26 mouse cellular contexts compared by ENCODE assay signal in genomic region chr5:32955716-32956115, GRCm38 (mm10).
A peak's percentile ranks its signal among the peaks of the same experiment; 100 is the strongest.
DNase-seq lines count a peak whose midpoint lies in the region; ATAC-seq and TF ChIP-seq lines count a peak whose summit lies in the region.
"Had no signal": no experiment of that assay in that cellular context is flagged by ENCODE, and none has a peak within 500 bp of the region (broad histone marks: within the 10 kb centered on the region; RNA-seq: fewer than 3 reads in every experiment).

No protein-coding gene starts in this region.

- H3K27me3 ChIP-seq in intestine, postnatal 0 days (replicated peaks; ENCODE audit: control insufficient read depth, insufficient read depth, low read length): no peaks in the 10 kb centered on the region
- H3K27me3 ChIP-seq: embryonic facial prominence, embryonic 13.5 days; embryonic facial prominence, embryonic 15.5 days; forebrain, embryonic 12.5 days; Patski had no signal

- H3K9me3 ChIP-seq in intestine, postnatal 0 days (ENCODE audit: control insufficient read depth): no peaks in the 10 kb centered on the region
- H3K9me3 ChIP-seq: embryonic facial prominence, embryonic 13.5 days; embryonic facial prominence, embryonic 15.5 days; forebrain, embryonic 10.5 days; forebrain, embryonic 12.5 days; G1E had no signal

- no peak overlapping the region for H3K4me2 ChIP-seq in intestine, postnatal 0 days (replicated peaks; ENCODE audit: low read depth)
- H3K4me2 ChIP-seq: embryonic facial prominence, embryonic 13.5 days; embryonic facial prominence, embryonic 15.5 days; forebrain, embryonic 12.5 days had no signal

- no peak; the same call in 1 of the 2 replicates for TF ChIP-seq CTCF in left cerebral cortex, adult 2 months (IDR thresholded peaks at IDR 0.05)
- no peak for TF ChIP-seq CTCF in intestine, postnatal 0 days (IDR thresholded peaks at IDR 0.05; ENCODE audit: low read depth)

- no peak overlapping the region for H3K9ac ChIP-seq in intestine, postnatal 0 days (ENCODE audit: low read depth, low read length)
- H3K9ac ChIP-seq: embryonic facial prominence, embryonic 13.5 days; embryonic facial prominence, embryonic 15.5 days; forebrain, embryonic 12.5 days had no signal

- no peaks in the 10 kb centered on the region for H3K4me1 ChIP-seq in intestine, postnatal 0 days (replicated peaks; ENCODE audit: control insufficient read depth, insufficient read depth, low read length)
- H3K4me1 ChIP-seq: embryonic facial prominence, embryonic 13.5 days; embryonic facial prominence, embryonic 15.5 days; forebrain, embryonic 10.5 days; forebrain, embryonic 12.5 days had no signal

- 79% methylated on average over 4 of the region's 4 CpGs for WGBS in intestine, postnatal 0 days

- ATAC-seq in intestine, postnatal 0 days: no peak
- ATAC-seq: forebrain, embryonic 14.5 days; forebrain, embryonic 16.5 days; Patski had no signal

- H3K36me3 ChIP-seq in intestine, postnatal 0 days (ENCODE audit: control insufficient read depth, insufficient read depth): peaks cover 38% of the 10 kb centered on the region

- intact Hi-C loops in left cerebral cortex, adult 2 months (cut with DNase I): no loop called here

- DNase-seq in left cerebral cortex, adult 2 months (ENCODE audit: extremely low spot score in 1 of 2, low spot score in 2 of 2): peak in 1 of 2 experiments; percentile 25
- no peak for DNase-seq in left cerebral cortex, adult 9 months (ENCODE audit: low spot score in 2 of 2)
- DNase-seq in R1 (ENCODE audit: low read depth, low spot score) (peak; percentile 55), ZHBTc4 (ENCODE audit: low read depth, low spot score) (peak; percentile 30)
- no peak for DNase-seq in adrenal gland, postnatal 25 days
- no peak for DNase-seq in testis, postnatal 14 days (ENCODE audit: low spot score)
- DNase-seq: adrenal gland, adult 2 months; adrenal gland, postnatal 10 days; adrenal gland, postnatal 36 days; cerebellum, adult 11 months; cerebellum, adult 18-20 months; cerebellum, adult 8-10 months; cerebellum, adult 9-11 months; cerebellum, postnatal 14 days; cerebellum, postnatal 36 days; embryo, embryonic 11 days had no signal

- H3K27ac ChIP-seq in left cerebral cortex, adult 2 months: peak overlapping the region; percentile 56
- no peak overlapping the region for H3K27ac ChIP-seq in intestine, postnatal 0 days (ENCODE audit: low read depth, low read length)
- H3K27ac ChIP-seq: embryonic facial prominence, embryonic 13.5 days; embryonic facial prominence, embryonic 15.5 days; forebrain, embryonic 10.5 days; forebrain, embryonic 12.5 days had no signal

- H3K4me3 ChIP-seq in left cerebral cortex, adult 2 months: no peak overlapping the region
- H3K4me3 ChIP-seq in intestine, postnatal 0 days (ENCODE audit: low read depth, low read length): no peak overlapping the region
- H3K4me3 ChIP-seq: embryonic facial prominence, embryonic 13.5 days; embryonic facial prominence, embryonic 15.5 days; erythroblast, embryonic 14.5 days; forebrain, embryonic 10.5 days; forebrain, embryonic 12.5 days had no signal

Comparison
In these comparisons a context has a peak if more than half of its experiments do, and no peak if none do; other contexts are left out.
1. DNase-seq: peak in R1 (single experiment) and ZHBTc4 (single experiment); none in left cerebral cortex, adult 9 months (0 of 2), adrenal gland, postnatal 25 days (single experiment) and testis, postnatal 14 days (single experiment).